Comparison of ENCODE assay signal across 8 mouse cellular contexts in the genomic region with DNA sequence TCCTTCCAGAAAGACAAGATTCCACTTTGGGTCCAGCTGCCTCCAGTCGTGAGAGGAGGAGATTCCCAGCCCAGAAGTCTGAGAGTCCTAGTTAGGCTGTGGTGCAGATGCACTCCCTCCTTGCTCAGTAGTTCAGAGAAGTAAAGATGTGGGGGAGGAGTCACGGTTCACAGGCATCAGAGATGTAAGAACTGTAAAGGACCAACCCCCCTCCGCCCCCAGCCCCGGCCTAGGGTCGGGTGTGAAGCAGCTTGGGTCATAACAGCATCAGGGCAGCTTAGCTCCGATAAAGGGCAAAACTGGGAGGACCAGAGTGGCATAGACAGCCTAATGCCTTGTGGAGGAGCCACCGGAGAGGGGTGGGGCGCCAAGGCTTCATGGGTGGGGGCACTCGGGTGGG. TPM values are rescaled to one million over a fixed set of nuclear protein-coding genes. Genes with fewer than 3 reads are reported as not detected.
DNase-seq lines count a peak whose midpoint lies in the region; ATAC-seq and TF ChIP-seq lines count a peak whose summit lies in the region.

No protein-coding gene starts in this region.

- peak; percentile 6; the same call in 1 of the 2 replicates for ATAC-seq in heart, embryonic 11.5 days (replicated peaks; ENCODE audit: insufficient number of reproducible peaks, low FRiP score, low TSS enrichment)
- ATAC-seq in heart, embryonic 16.5 days (replicated peaks; ENCODE audit: extremely low read depth, insufficient read depth, low FRiP score) = peak; percentile 18; the same call in 1 of the 2 replicates
- no peak for ATAC-seq in liver, embryonic 15.5 days (ENCODE audit: insufficient read depth)
- ATAC-seq in stomach, embryonic 16.5 days (ENCODE audit: insufficient read depth, low FRiP score) = peak; percentile 11; the same call in 1 of the 2 replicates

- H3K4me3 ChIP-seq in heart, embryonic 11.5 days (ENCODE audit: low read depth, low read length) = peak overlapping the region; percentile 48
- H3K4me3 ChIP-seq in bone marrow, adult 2 months (replicated peaks; ENCODE audit: control insufficient read depth, low read depth, low read length) = peak overlapping the region; percentile 20
- peak overlapping the region; percentile 74 for H3K4me3 ChIP-seq in heart, embryonic 16.5 days (ENCODE audit: low read length)
- peak overlapping the region; percentile 55 for H3K4me3 ChIP-seq in liver, embryonic 15.5 days (replicated peaks)
- H3K4me3 ChIP-seq in stomach, embryonic 16.5 days (replicated peaks; ENCODE audit: low read length) = peak overlapping the region; percentile 56

- peaks cover 28% of the 10 kb centered on the region for H3K4me1 ChIP-seq in heart, embryonic 11.5 days (ENCODE audit: control insufficient read depth, insufficient read depth, low read length)
- peaks cover 1% of the 10 kb centered on the region for H3K4me1 ChIP-seq in bone marrow, adult 2 months (ENCODE audit: control insufficient read depth, insufficient read depth, low read length)
- peaks cover 25% of the 10 kb centered on the region for H3K4me1 ChIP-seq in heart, embryonic 16.5 days (ENCODE audit: control insufficient read depth, insufficient read depth, low read length)
- H3K4me1 ChIP-seq in liver, embryonic 15.5 days (replicated peaks) = peaks cover 40% of the 10 kb centered on the region
- peaks cover 12% of the 10 kb centered on the region; the same call in 1 of the 2 replicates for H3K4me1 ChIP-seq in stomach, embryonic 16.5 days (ENCODE audit: control insufficient read depth, insufficient read depth, low read length)

- WGBS in heart, embryonic 11.5 days (ENCODE audit: insufficient replicate concordance) = 7% methylated on average over 9 of the region's 9 CpGs
- 6% methylated on average over 9 of the region's 9 CpGs for WGBS in bone marrow, adult 2 months
- 6% methylated on average over 8 of the region's 9 CpGs for WGBS in heart, embryonic 16.5 days
- 12% methylated on average over 9 of the region's 9 CpGs for WGBS in liver, embryonic 15.5 days (ENCODE audit: insufficient replicate concordance)
- WGBS in stomach, embryonic 16.5 days = 7% methylated on average over 9 of the region's 9 CpGs

- peak overlapping the region; percentile 75 for H3K9ac ChIP-seq in heart, embryonic 11.5 days (ENCODE audit: low read depth, low read length)
- H3K9ac ChIP-seq in heart, embryonic 16.5 days (ENCODE audit: low read length) = peak overlapping the region; percentile 86
- H3K9ac ChIP-seq in liver, embryonic 15.5 days = no peak overlapping the region
- peak overlapping the region; percentile 71 for H3K9ac ChIP-seq in stomach, embryonic 16.5 days (ENCODE audit: low read length)

- H3K36me3 ChIP-seq in heart, embryonic 11.5 days (ENCODE audit: control insufficient read depth, insufficient read depth, low read length) = peaks cover 4% of the 10 kb centered on the region; the same call in 1 of the 2 replicates
- peaks cover 3% of the 10 kb centered on the region; the same call in 1 of the 2 replicates for H3K36me3 ChIP-seq in heart, embryonic 16.5 days (ENCODE audit: control insufficient read depth, insufficient read depth)
- H3K36me3 ChIP-seq in liver, embryonic 15.5 days (replicated peaks) = no peaks in the 10 kb centered on the region
- H3K36me3 ChIP-seq in stomach, embryonic 16.5 days (ENCODE audit: control insufficient read depth, insufficient read depth, low read length) = no peaks in the 10 kb centered on the region

- no peak overlapping the region for H3K27ac ChIP-seq in heart, embryonic 11.5 days (ENCODE audit: low read depth, low read length)
- H3K27ac ChIP-seq in bone marrow, adult 2 months (ENCODE audit: control insufficient read depth, insufficient read depth, low read depth, low read length, poor library complexity) = peak overlapping the region; percentile 14; the same call in 1 of the 2 replicates
- H3K27ac ChIP-seq in heart, embryonic 16.5 days (ENCODE audit: low read length) = peak overlapping the region; percentile 60
- 0 out of 2 replicates have a peak overlapping the region, but pooled peaks have one; percentile 29 for H3K27ac ChIP-seq in liver, embryonic 15.5 days (replicated peaks)
- H3K27ac ChIP-seq in stomach, embryonic 16.5 days (ENCODE audit: low read length) = no peak overlapping the region

- no peaks in the 10 kb centered on the region for H3K9me3 ChIP-seq in heart, embryonic 11.5 days (replicated peaks; ENCODE audit: control insufficient read depth, low read length)
- H3K9me3 ChIP-seq in heart, embryonic 16.5 days (replicated peaks; ENCODE audit: control insufficient read depth, low read length) = no peaks in the 10 kb centered on the region
- no peaks in the 10 kb centered on the region for H3K9me3 ChIP-seq in liver, embryonic 15.5 days (replicated peaks)
- no peaks in the 10 kb centered on the region for H3K9me3 ChIP-seq in stomach, embryonic 16.5 days (replicated peaks; ENCODE audit: control insufficient read depth, low read length)

- TF ChIP-seq CTCF in bone marrow, adult 2 months (IDR thresholded peaks at IDR 0.05; ENCODE audit: control insufficient read depth, insufficient read depth, low read length) = no peak

- peak overlapping the region; percentile 86 for H3K4me2 ChIP-seq in heart, embryonic 11.5 days
- peak overlapping the region; percentile 88 for H3K4me2 ChIP-seq in heart, embryonic 16.5 days (ENCODE audit: low read depth, low read length)
- peak overlapping the region; percentile 70 for H3K4me2 ChIP-seq in liver, embryonic 15.5 days
- H3K4me2 ChIP-seq in stomach, embryonic 16.5 days (ENCODE audit: low read depth, low read length) = peak overlapping the region; percentile 79

- no peak for DNase-seq in heart, adult 8-10 months (ENCODE audit: low spot score)
- DNase-seq in cerebellum, postnatal 4 days (ENCODE audit: low spot score in 2 of 2) = no peak
- no peak for DNase-seq in frontal cortex, postnatal 14 days (ENCODE audit: low spot score in 2 of 2)

- no peak for TF ChIP-seq POLR2A in bone marrow, adult 2 months (IDR thresholded peaks at IDR 0.05; ENCODE audit: borderline replicate concordance, control insufficient read depth, low read depth, low read length)

- H3K27me3 ChIP-seq in heart, embryonic 11.5 days (ENCODE audit: control insufficient read depth, insufficient read depth, low read length) = peaks cover 16% of the 10 kb centered on the region
- H3K27me3 ChIP-seq in heart, embryonic 16.5 days (ENCODE audit: control insufficient read depth, insufficient read depth, low read length) = peaks cover 4% of the 10 kb centered on the region; the same call in 1 of the 2 replicates
- H3K27me3 ChIP-seq in liver, embryonic 15.5 days = peaks cover 44% of the 10 kb centered on the region
- peaks cover 21% of the 10 kb centered on the region for H3K27me3 ChIP-seq in stomach, embryonic 16.5 days (ENCODE audit: control insufficient read depth, insufficient read depth, low read length)

RNA-seq across cellular contexts. Expression of gene Adora2a, which starts 0.2 kb away (rescaled TPM):
- polyA plus RNA-seq in heart, embryonic 11.5 days (2014; fragmentation: Nextera tagmentation; extraction: Ambion mirVana) = 3.3 and 4.8 TPM in 2 replicates
- total RNA-seq in heart, adult 8-10 months (2022) = 1 to 10 TPM; 5.8 to 9.3 (median 7.0) TPM
- polyA plus RNA-seq in bone marrow, adult 2 months (2011; ENCODE audit: insufficient read depth, insufficient read length, low replicate concordance, missing spikeins) = 7.3 and 7.7 TPM in 2 replicates
- polyA plus RNA-seq in heart, embryonic 16.5 days (2015; fragmentation: Nextera tagmentation; extraction: Ambion mirVana) = 8.0 and 8.7 TPM in 2 replicates
- polyA plus RNA-seq in liver, embryonic 15.5 days (2015; fragmentation: Nextera tagmentation; extraction: Ambion mirVana) = 1.4 and 1.8 TPM in 2 replicates
- polyA plus RNA-seq in stomach, embryonic 16.5 days (2015; fragmentation: Nextera tagmentation; extraction: Ambion mirVana) = 3.0 and 3.5 TPM in 2 replicates

Comparison
In these comparisons a context has a peak if more than half of its experiments do, and no peak if none do; other contexts are left out.
1. H3K27ac ChIP-seq: peak in bone marrow, adult 2 months (single experiment), heart, embryonic 16.5 days (single experiment) and liver, embryonic 15.5 days (single experiment); none in heart, embryonic 11.5 days (single experiment) and stomach, embryonic 16.5 days (single experiment).
2. H3K4me3 ChIP-seq: peak in every context shown above with its lines; median percentile 74 in heart, embryonic 16.5 days; 56 in stomach, embryonic 16.5 days; 55 in liver, embryonic 15.5 days; 48 in heart, embryonic 11.5 days; 20 in bone marrow, adult 2 months.
3. Peak in every context shown above with its lines, with median percentiles within 50 percentile points of each other: H3K4me2 ChIP-seq.